Mouse (Mus musculus) myocyte (in vitro differentiated cells): ENCODE results near the gene Olfr43. TPM values are rescaled to one million over a fixed set of nuclear protein-coding genes. Genes with fewer than 3 reads are reported as not detected.

Experiments
- H3K27me3 ChIP-seq: one replicate; pipeline ENCODE4 v1.6.1; 2011; ENCODE audit not compliant: control insufficient read depth, insufficient read depth, insufficient read length
- H3K36me3 ChIP-seq: one replicate; pipeline ENCODE4 v1.6.1; 2011; ENCODE audit not compliant: control insufficient read depth, insufficient read depth
- H3K4me2 ChIP-seq: one replicate; pipeline ENCODE4 v1.6.1; 2011; ENCODE audit warnings: low read depth, control low read depth
- H3K4me3 ChIP-seq: one replicate; pipeline ENCODE4 v1.5.1; 2011; ENCODE audit warnings: mild to moderate bottlenecking, control low read depth, moderate library complexity
- H3K79me2 ChIP-seq: one replicate; pipeline ENCODE4 v1.6.1; 2011; ENCODE audit not compliant: control insufficient read depth, insufficient read depth
- H3ac ChIP-seq: one replicate; pipeline ENCODE4 v1.6.1; 2011; ENCODE audit not compliant: control insufficient read depth, insufficient read length
- CEBPB ChIP-seq: IDR thresholded peaks from 2 replicates; pipeline ENCODE4 v1.6.1; 2011; ENCODE audit warnings: mild to moderate bottlenecking, moderate library complexity; ENCODE audit not compliant: poor library complexity, insufficient read depth, severe bottlenecking
- E2F4 ChIP-seq: IDR thresholded peaks from one replicate; pipeline ENCODE4 v1.6.1; 2011; ENCODE audit warnings: mild to moderate bottlenecking, control low read depth, moderate library complexity; ENCODE audit not compliant: insufficient read depth
- MAX ChIP-seq: IDR thresholded peaks from one replicate; pipeline ENCODE4 v1.6.1; 2011; ENCODE audit warnings: low read depth, mild to moderate bottlenecking, control low read depth
- MYOD1 ChIP-seq, 3 experiments: IDR thresholded peaks; one replicate each; pipeline ENCODE4 v1.6.1; 2011; ENCODE audit warnings: control low read depth in 2 of 3, low read depth in 2 of 3, mild to moderate bottlenecking in 2 of 3, moderate library complexity in 1 of 3; ENCODE audit not compliant: insufficient read length in 2 of 3, control insufficient read depth in 1 of 3
- MYOG ChIP-seq, 3 experiments: IDR thresholded peaks; one replicate each; pipeline ENCODE4 v1.6.1; 2011; ENCODE audit warnings: control low read depth in 2 of 3, low read depth in 2 of 3, mild to moderate bottlenecking in 2 of 3; ENCODE audit not compliant: insufficient read length in 2 of 3, control insufficient read depth in 1 of 3, insufficient read depth in 1 of 3
- POLR2A ChIP-seq: IDR thresholded peaks from one replicate; pipeline ENCODE4 v1.6.1; 2011; ENCODE audit warnings: low read depth, mild to moderate bottlenecking, control low read depth, moderate library complexity; ENCODE audit not compliant: insufficient read length
- POLR2AphosphoS2 ChIP-seq: IDR thresholded peaks from one replicate; pipeline ENCODE4 v1.6.1; 2011; ENCODE audit warnings: low read depth, control low read depth; ENCODE audit not compliant: insufficient read length
- REST ChIP-seq: IDR thresholded peaks from one replicate; pipeline ENCODE4 v1.6.1; 2011; ENCODE audit warnings: mild to moderate bottlenecking, control low read depth, moderate library complexity; ENCODE audit not compliant: insufficient read depth, insufficient read length
- SRF ChIP-seq: IDR thresholded peaks from one replicate; pipeline ENCODE4 v1.6.1; 2011; ENCODE audit warnings: low read depth; ENCODE audit not compliant: control insufficient read depth, insufficient read length
- TCF12 ChIP-seq: IDR thresholded peaks from one replicate; pipeline ENCODE4 v1.6.1; 2011; ENCODE audit warnings: mild to moderate bottlenecking, control low read depth; ENCODE audit not compliant: poor library complexity, insufficient read depth, severe bottlenecking
- TCF3 ChIP-seq: IDR thresholded peaks from one replicate; pipeline ENCODE4 v1.6.1; 2011; ENCODE audit warnings: low read depth, control low read depth; ENCODE audit not compliant: insufficient read length
- USF1 ChIP-seq: IDR thresholded peaks from one replicate; pipeline ENCODE4 v1.6.1; 2011; ENCODE audit warnings: low read depth, mild to moderate bottlenecking, control low read depth, moderate library complexity
- polyA plus RNA-seq: library from polyadenylated mRNA; unstranded; fragments of >200 nt; fragmentation: generic; extraction: Trizol; gene quantifications from one replicate; pipeline ENCODE4 v1.2.1, GENCODE M21; 2012; ENCODE audit warnings: missing spikeins

The Olfr43 gene
- polyA plus RNA-seq, 1 experiment: not detected

DNA sequence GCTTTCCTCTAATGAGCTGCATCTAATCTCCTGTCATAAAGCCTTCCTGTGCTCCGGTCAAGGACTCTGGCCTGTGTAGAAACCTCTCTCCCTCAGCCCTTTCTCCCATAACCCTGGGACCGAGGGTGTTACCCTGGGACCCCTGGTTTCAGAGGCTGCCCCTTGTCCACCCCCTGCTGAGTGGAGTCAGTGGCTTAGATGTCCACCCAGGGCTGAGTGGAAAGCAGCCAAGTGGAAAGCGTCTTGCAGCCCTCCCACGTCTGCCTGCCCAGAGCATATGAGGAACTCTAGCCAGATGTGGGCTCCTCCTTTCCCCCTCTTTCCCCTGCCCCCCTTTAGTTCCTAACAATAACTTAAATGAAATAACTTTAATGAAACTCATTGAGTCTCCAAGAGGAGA, 28.0 kb downstream of the Olfr43 start:
- H3K36me3 ChIP-seq: no peaks in the 10 kb centered on the region
- no peaks in the 10 kb centered on the region for H3K79me2 ChIP-seq
- TF ChIP-seq MYOG (IDR thresholded peaks at IDR 0.05; ENCODE audit: control insufficient read depth in 1 of 3, insufficient read depth in 1 of 3, insufficient read length in 2 of 3, low read depth in 2 of 3) (no peak), CEBPB (no peak), SRF (no peak), TCF3 (no peak), POLR2A (no peak), E2F4 (no peak), USF1 (no peak), TCF12 (no peak), MAX (no peak), REST (no peak), POLR2AphosphoS2 (no peak), MYOD1 (IDR thresholded peaks at IDR 0.05; ENCODE audit: control insufficient read depth in 1 of 3, insufficient read length in 2 of 3, low read depth in 2 of 3) (no peak)
- no peak overlapping the region for H3K4me2 ChIP-seq
- H3ac ChIP-seq: no peak overlapping the region
- H3K27me3 ChIP-seq: no peaks in the 10 kb centered on the region
- H3K4me3 ChIP-seq: no peak overlapping the region

DNA sequence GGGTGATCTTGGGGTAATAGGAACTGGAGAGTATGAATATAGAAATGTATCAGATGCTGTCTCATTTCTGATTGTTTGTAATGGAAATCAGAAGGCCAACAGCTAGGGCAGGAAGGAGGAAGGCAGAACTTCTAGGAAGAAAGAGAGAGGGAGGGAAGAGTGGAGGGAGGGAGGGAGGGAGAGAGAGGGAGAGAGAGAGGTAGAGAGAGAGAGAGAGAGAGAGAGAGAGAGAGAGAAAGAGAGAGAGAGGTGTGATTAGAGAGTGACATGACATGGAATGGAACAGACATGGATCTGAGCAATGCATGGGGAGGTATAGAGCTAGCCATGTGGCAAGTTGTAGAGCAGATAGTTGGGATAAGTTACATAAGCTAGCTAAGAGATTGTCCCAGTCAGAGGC, 42.4 kb downstream of the Olfr43 start:
- no peak overlapping the region for H3K4me2 ChIP-seq
- H3ac ChIP-seq: no peak overlapping the region
- H3K79me2 ChIP-seq: no peaks in the 10 kb centered on the region
- no peaks in the 10 kb centered on the region for H3K36me3 ChIP-seq
- TF ChIP-seq USF1 (no peak), SRF (no peak), CEBPB (no peak), POLR2A (no peak), MYOD1 (IDR thresholded peaks at IDR 0.05; ENCODE audit: control insufficient read depth in 1 of 3, insufficient read length in 2 of 3, low read depth in 2 of 3) (no peak), REST (no peak), TCF3 (no peak), POLR2AphosphoS2 (no peak), MAX (no peak), MYOG (IDR thresholded peaks at IDR 0.05; ENCODE audit: control insufficient read depth in 1 of 3, insufficient read depth in 1 of 3, insufficient read length in 2 of 3, low read depth in 2 of 3) (no peak), E2F4 (no peak), TCF12 (no peak)
- no peak overlapping the region for H3K4me3 ChIP-seq
- H3K27me3 ChIP-seq: no peaks in the 10 kb centered on the region

Other genes starting within 250 kb of the Olfr43 start
- gene Olfr398, start 221.0 kb downstream of the Olfr43 start, polyA plus RNA-seq: not detected
- gene Olfr139, start 154.8 kb downstream of the Olfr43 start, polyA plus RNA-seq: not detected
- gene Olfr399, start 154.8 kb downstream of the Olfr43 start, polyA plus RNA-seq: not detected
- not detected for gene Zfp616, start 141.4 kb downstream of the Olfr43 start, polyA plus RNA-seq
- gene Olfr401, start 97.7 kb downstream of the Olfr43 start, polyA plus RNA-seq: not detected
- not detected for gene Olfr402, start 57.9 kb downstream of the Olfr43 start, polyA plus RNA-seq
- not detected for gene Olfr403, start 25.1 kb downstream of the Olfr43 start, polyA plus RNA-seq
- gene Olfr406, start 48.4 kb upstream of the Olfr43 start, polyA plus RNA-seq: not detected
- not detected for gene Olfr59, start 72.4 kb upstream of the Olfr43 start, polyA plus RNA-seq
- not detected for gene Olfr410, start 126.7 kb upstream of the Olfr43 start, polyA plus RNA-seq
- not detected for gene Olfr411, start 141.3 kb upstream of the Olfr43 start, polyA plus RNA-seq
- gene Olfr412, start 150.7 kb upstream of the Olfr43 start, polyA plus RNA-seq: not detected